Mouse (Mus musculus) MEL (cell line): ENCODE data around the gene Nt5dc3. TPM values are rescaled to one million over a fixed set of nuclear protein-coding genes. Genes with fewer than 3 reads are reported as not detected.

ENCODE experiments used
- DNase-seq: peaks from one replicate; pipeline ENCODE4 v3.0.0; 2011; ENCODE audit warnings: low read depth, low spot score
- H3K27ac ChIP-seq: 2 replicates; pipeline ENCODE4 v1.5.1; 2012; ENCODE audit warnings: low read depth, mild to moderate bottlenecking, control low read depth, low read length, moderate library complexity; ENCODE audit not compliant: control insufficient read depth
- H3K27me3 ChIP-seq, 2 experiments: fragments of 150-350 bp in 1 of 2; sonication (generic) in 1 of 2; 2 replicates each; pipeline ENCODE4 v1.6.1; 2012; ENCODE audit warnings: low read length in 2 of 2, mild to moderate bottlenecking in 2 of 2, improper control_type of control experiment in 1 of 2, moderate library complexity in 1 of 2; ENCODE audit not compliant: insufficient read depth in 2 of 2, control insufficient read depth in 1 of 2
- H3K36me3 ChIP-seq, 2 experiments: 2 replicates each; pipeline ENCODE4 v1.6.1; 2012 to 2014; ENCODE audit warnings: low read length in 2 of 2, improper control_type of control experiment in 1 of 2, inconsistent platforms in 1 of 2, mild to moderate bottlenecking in 1 of 2; ENCODE audit not compliant: insufficient read depth in 2 of 2, control insufficient read depth in 1 of 2
- H3K4me1 ChIP-seq, 2 experiments: fragments of 150-350 bp in 1 of 2; sonication (generic) in 1 of 2; 2 replicates each; pipeline ENCODE4 v1.6.1; 2012; ENCODE audit warnings: low read length in 2 of 2, improper control_type of control experiment in 1 of 2, mild to moderate bottlenecking in 1 of 2; ENCODE audit not compliant: insufficient read depth in 2 of 2, control insufficient read depth in 1 of 2
- H3K4me3 ChIP-seq, 2 experiments: fragments of 150-350 bp in 1 of 2; sonication (generic) in 1 of 2; 2 replicates each; pipeline ENCODE4 v1.5.1; 2012; ENCODE audit warnings: low read depth in 2 of 2, low read length in 2 of 2, mild to moderate bottlenecking in 2 of 2, moderate library complexity in 2 of 2, control low read depth in 1 of 2, improper control_type of control experiment in 1 of 2; ENCODE audit not compliant: control insufficient read depth in 1 of 2, insufficient read depth in 1 of 2
- H3K79me2 ChIP-seq: 2 replicates; pipeline ENCODE4 v1.6.1; 2012; ENCODE audit warnings: mild to moderate bottlenecking, low read length, moderate library complexity; ENCODE audit not compliant: control insufficient read depth, poor library complexity, insufficient read depth
- H3K9ac ChIP-seq: 2 replicates; pipeline ENCODE4 v1.6.1; 2012; ENCODE audit warnings: low read depth, mild to moderate bottlenecking, control low read depth, low read length, moderate library complexity; ENCODE audit not compliant: control insufficient read depth, poor library complexity, severe bottlenecking
- H3K9me3 ChIP-seq: fragments of 150-350 bp; sonication (generic); replicated peaks from 2 replicates; pipeline ENCODE4 v1.6.1; 2012; ENCODE audit warnings: mild to moderate bottlenecking, low read length, improper control_type of control experiment, moderate library complexity; ENCODE audit not compliant: insufficient read depth
- BHLHE40 ChIP-seq: IDR thresholded peaks from 2 replicates; pipeline ENCODE4 v1.6.1; 2012; ENCODE audit warnings: low read depth, mild to moderate bottlenecking, inconsistent platforms, low read length, improper control_type of control experiment, borderline replicate concordance
- E2F4 ChIP-seq: IDR thresholded peaks from 2 replicates; pipeline ENCODE4 v1.6.1; 2011; ENCODE audit warnings: low read depth, low read length, improper control_type of control experiment, borderline replicate concordance
- ELF1 ChIP-seq: IDR thresholded peaks from 2 replicates; pipeline ENCODE4 v1.6.1; 2014; ENCODE audit warnings: low read depth, mild to moderate bottlenecking, inconsistent platforms, low read length, improper control_type of control experiment, moderate library complexity
- EP300 ChIP-seq, 2 experiments: IDR thresholded peaks; 2 replicates each; pipeline ENCODE4 v1.6.1; 2011; ENCODE audit warnings: improper control_type of control experiment in 2 of 2, low read length in 2 of 2, low read depth in 1 of 2, mild to moderate bottlenecking in 1 of 2
- ETS1 ChIP-seq: IDR thresholded peaks from 2 replicates; pipeline ENCODE4 v1.6.1; 2012; ENCODE audit warnings: low read depth, mild to moderate bottlenecking, inconsistent platforms, low read length, improper control_type of control experiment, moderate library complexity
- GATA1 ChIP-seq: IDR thresholded peaks from 2 replicates; pipeline ENCODE4 v1.6.1; 2011; ENCODE audit warnings: low read depth, low read length, improper control_type of control experiment
- JUND ChIP-seq: IDR thresholded peaks from 2 replicates; pipeline ENCODE4 v1.6.1; 2011; ENCODE audit warnings: low read depth, mild to moderate bottlenecking, improper control_type of control experiment, low read length
- KAT2A ChIP-seq: conservative IDR thresholded peaks from 2 replicates; pipeline ENCODE4 v1.6.1; 2012; ENCODE audit warnings: low read depth, low read length, improper control_type of control experiment, inconsistent platforms
- MAX ChIP-seq: IDR thresholded peaks from 2 replicates; pipeline ENCODE4 v1.6.1; 2011; ENCODE audit warnings: low read length, improper control_type of control experiment
- NELFE ChIP-seq: IDR thresholded peaks from 2 replicates; pipeline ENCODE4 v1.6.1; 2011; ENCODE audit warnings: low read depth, low read length, improper control_type of control experiment
- POLR2AphosphoS2 ChIP-seq: IDR thresholded peaks from 2 replicates; pipeline ENCODE4 v1.6.1; 2011; ENCODE audit warnings: low read length, improper control_type of control experiment
- POLR2AphosphoS5 ChIP-seq: IDR thresholded peaks from 2 replicates; pipeline ENCODE4 v1.6.1; 2012; ENCODE audit warnings: low read depth, borderline replicate concordance, mild to moderate bottlenecking, inconsistent platforms, low read length, moderate library complexity, mixed read lengths
- RAD21 ChIP-seq: IDR thresholded peaks from 2 replicates; pipeline ENCODE4 v1.6.1; 2011; ENCODE audit warnings: mild to moderate bottlenecking, low read depth, low read length, improper control_type of control experiment
- RCOR1 ChIP-seq: IDR thresholded peaks from 2 replicates; pipeline ENCODE4 v1.6.1; 2012; ENCODE audit warnings: low read depth, mild to moderate bottlenecking, inconsistent platforms, low read length, improper control_type of control experiment
- TAL1 ChIP-seq: IDR thresholded peaks from 2 replicates; pipeline ENCODE4 v1.6.1; 2012; ENCODE audit warnings: mild to moderate bottlenecking, inconsistent platforms, low read length, moderate library complexity, mixed read lengths
- ZC3H11A ChIP-seq: IDR thresholded peaks from 2 replicates; pipeline ENCODE4 v1.6.1; 2012; ENCODE audit warnings: low read depth, mild to moderate bottlenecking, inconsistent platforms, low read length, improper control_type of control experiment
- polyA plus RNA-seq, 2 experiments: library from polyadenylated mRNA; stranded (reverse) in 1 of 2; unstranded in 1 of 2; fragments of >175 nt in 1 of 2; fragments of >200 nt in 1 of 2; gene quantifications; 2 replicates each; pipeline versions ENCODE4 v1.2.1 to v1.2.4; 2012; ENCODE audit warnings: low replicate concordance in 2 of 2, low read depth in 1 of 2; ENCODE audit not compliant: insufficient read length in 2 of 2, insufficient read depth in 1 of 2, missing spikeins in 1 of 2
- total RNA-seq: library from RNA; depleted of rRNA; stranded (reverse); fragments of 300-350 nt; gene quantifications from 2 replicates; pipeline ENCODE4 v1.2.3, GENCODE M21; 2012

Gene Nt5dc3
- total and polyA plus RNA-seq, 3 experiments, result 9.7 to 15.6 TPM; not detected in 1

DNA sequence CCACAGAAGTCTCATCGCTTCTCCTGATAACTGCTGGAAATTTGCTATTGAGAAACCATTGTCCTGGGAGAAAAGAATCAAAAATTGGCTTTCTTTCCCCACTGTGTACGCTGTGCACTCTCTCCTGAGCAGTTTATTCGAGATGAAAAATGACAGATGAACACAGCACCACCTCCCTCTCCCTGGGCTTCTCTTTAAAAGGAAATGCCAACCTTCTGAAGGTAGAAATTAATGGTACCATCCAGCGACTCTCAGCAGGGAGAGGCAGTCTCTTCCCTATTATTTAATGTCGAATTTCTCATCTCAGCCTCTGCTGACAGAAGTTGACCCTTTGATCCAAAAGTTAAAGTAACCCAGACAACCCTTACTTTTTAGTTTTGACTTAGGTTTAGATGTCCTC lies 9.6 kb upstream of the Nt5dc3 start:
- TF ChIP-seq ETS1 (no peak), E2F4 (no peak)
- Histone ChIP-seq H3K4me1 (peaks cover 11 to 12% of the 10 kb centered on the region in 2 experiments), H3K9me3 (no peaks in the 10 kb centered on the region), H3K9ac (no peak overlapping the region), H3K27ac (no peak overlapping the region), H3K79me2 (no peaks in the 10 kb centered on the region), H3K36me3 (peaks cover 0 to 12% of the 10 kb centered on the region in 2 experiments; a peak in 2 of 4 replicates), H3K27me3 (no peaks in the 10 kb centered on the region), H3K4me3 (no peak overlapping the region)
- DNase-seq, result no peak

DNA sequence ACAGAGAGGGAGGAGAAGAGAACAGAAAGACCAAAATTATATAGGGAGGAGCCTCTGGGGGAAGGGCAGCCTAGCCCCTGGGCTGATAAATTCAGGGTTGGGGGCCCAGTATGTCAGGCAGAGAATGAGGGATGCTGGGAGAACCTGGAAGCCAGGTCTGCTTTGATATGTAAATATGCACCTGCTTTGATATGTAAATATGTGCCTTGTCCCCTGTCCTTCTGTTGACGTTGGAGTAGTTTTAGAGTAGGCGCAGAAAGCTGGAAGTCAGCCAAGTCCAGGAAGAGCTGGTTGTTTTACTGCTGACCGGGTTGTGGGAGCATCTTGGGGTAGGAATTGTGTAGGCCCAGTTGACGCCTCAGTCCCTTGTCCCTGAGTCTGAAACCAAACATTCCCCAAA lies 9.0 kb upstream of the Nt5dc3 start:
- Histone ChIP-seq H3K27me3 (no peaks in the 10 kb centered on the region), H3K36me3 (peaks cover 0 to 16% of the 10 kb centered on the region in 2 experiments; a peak in 2 of 4 replicates), H3K79me2 (no peaks in the 10 kb centered on the region), H3K9me3 (no peaks in the 10 kb centered on the region), H3K27ac (no peak overlapping the region), H3K4me3 (no peak overlapping the region), H3K4me1 (peaks cover 11 to 17% of the 10 kb centered on the region in 2 experiments), H3K9ac (no peak overlapping the region)
- DNase-seq, result no peak
- TF ChIP-seq ZC3H11A, result no peak
- TF ChIP-seq GATA1, result no peak
- TF ChIP-seq NELFE, result no peak
- no peak for TF ChIP-seq MAX
- TF ChIP-seq POLR2AphosphoS5, result no peak
- no peak for TF ChIP-seq POLR2AphosphoS2
- TF ChIP-seq EP300 (IDR thresholded peaks at IDR 0.05; ENCODE audit: low read depth in 1 of 2, low read length in 2 of 2), result no peak

DNA sequence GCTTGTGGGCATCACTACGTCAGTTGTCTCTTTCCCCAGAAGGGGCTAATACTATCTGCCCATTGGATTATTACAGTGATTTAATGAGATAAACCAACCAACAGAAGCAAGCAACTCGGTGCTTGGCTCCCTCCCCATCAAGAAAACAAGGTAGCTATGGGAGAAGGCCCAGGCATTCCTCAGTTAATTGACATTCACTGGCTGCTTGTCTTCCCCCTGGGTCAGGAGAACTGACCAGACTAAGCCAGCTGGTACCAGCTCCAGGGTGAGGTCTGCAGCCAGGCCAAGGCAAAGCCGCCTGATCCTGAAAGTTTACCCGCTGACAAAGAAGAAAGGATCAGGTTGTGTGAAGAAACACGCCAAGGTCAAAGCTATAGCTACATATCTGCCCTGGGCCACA lies 7.1 kb upstream of the Nt5dc3 start:
- no peak for DNase-seq
- H3K4me1 ChIP-seq, result peaks cover 11 to 17% of the 10 kb centered on the region in 2 experiments
- H3K4me3 ChIP-seq, result no peak overlapping the region
- TF ChIP-seq JUND (no peak), NELFE (no peak), KAT2A (no peak), RAD21 (no peak), ELF1 (no peak), BHLHE40 (no peak), ETS1 (no peak), RCOR1 (no peak), TAL1 (no peak), EP300 (IDR thresholded peaks at IDR 0.05; ENCODE audit: low read depth in 1 of 2, low read length in 2 of 2) (no peak)
- H3K9me3 ChIP-seq, result no peaks in the 10 kb centered on the region
- no peak overlapping the region for H3K27ac ChIP-seq
- H3K27me3 ChIP-seq, result no peaks in the 10 kb centered on the region
- H3K79me2 ChIP-seq, result no peaks in the 10 kb centered on the region
- peaks cover 0 to 16% of the 10 kb centered on the region in 2 experiments; a peak in 2 of 4 replicates for H3K36me3 ChIP-seq
- H3K9ac ChIP-seq, result no peak overlapping the region
